Mouse (Mus musculus) liver, adult 2 months (tissue): ENCODE results near the gene Kdm2a. TPM values are rescaled to one million over a fixed set of nuclear protein-coding genes. Genes with fewer than 3 reads are reported as not detected.

Experiments used
- DNase-seq: peaks from one replicate; pipeline ENCODE4 v3.0.0-alpha.2; 2011; ENCODE audit warnings: low read depth, low spot score; ENCODE audit errors: extremely low read depth
- H3K27ac ChIP-seq: fragments of 200-500 bp; replicated peaks from 2 replicates; pipeline ENCODE4 v1.5.1; 2012; ENCODE audit warnings: low read depth, mild to moderate bottlenecking, control low read depth, inconsistent platforms, low read length; ENCODE audit not compliant: insufficient read depth
- H3K27me3 ChIP-seq: fragments of 200-500 bp; 2 replicates; pipeline ENCODE4 v1.6.1; 2012; ENCODE audit warnings: mild to moderate bottlenecking, moderate library complexity, low read length, inconsistent platforms; ENCODE audit not compliant: control insufficient read depth, insufficient read depth
- H3K36me3 ChIP-seq: fragments of 200-500 bp; 2 replicates; pipeline ENCODE4 v1.6.1; 2012; ENCODE audit warnings: low read length, inconsistent platforms; ENCODE audit not compliant: control insufficient read depth, insufficient read depth
- H3K4me1 ChIP-seq: fragments of 200-500 bp; 2 replicates; pipeline ENCODE4 v1.6.1; 2011; ENCODE audit warnings: low read length; ENCODE audit not compliant: control insufficient read depth, insufficient read depth
- H3K4me3 ChIP-seq: fragments of 200-500 bp; 2 replicates; pipeline ENCODE4 v1.5.1; 2011; ENCODE audit warnings: low read depth, mild to moderate bottlenecking, control low read depth, low read length, moderate library complexity; ENCODE audit not compliant: insufficient read depth
- H3K79me2 ChIP-seq: fragments of 200-500 bp; 2 replicates; pipeline ENCODE4 v1.6.1; 2012; ENCODE audit warnings: inconsistent platforms, mild to moderate bottlenecking, low read length, moderate library complexity; ENCODE audit not compliant: control insufficient read depth, insufficient read depth
- H3K9ac ChIP-seq: fragments of 200-500 bp; 2 replicates; pipeline ENCODE4 v1.6.1; 2012; ENCODE audit warnings: low read depth, mild to moderate bottlenecking, control low read depth, inconsistent platforms, low read length
- CTCF ChIP-seq: fragments of 200-500 bp; IDR thresholded peaks from 2 replicates; pipeline ENCODE4 v1.5.1; 2011; ENCODE audit warnings: low read depth, low read length, control low read depth
- POLR2A ChIP-seq: fragments of 200-500 bp; IDR thresholded peaks from 2 replicates; pipeline ENCODE4 v1.6.1; 2011; ENCODE audit warnings: low read length, control low read depth; ENCODE audit not compliant: insufficient read depth; ENCODE audit errors: extremely low read depth
- WGBS: fragments of 180-500 bp; shearing (Covaris S2); methylation state at CpG from one replicate; pipeline ENCODE4 v1.1.7; 2018; 5-methylcytosine and 5-hydroxymethylcytosine counted together
- polyA plus RNA-seq: library from polyadenylated mRNA; depleted of rRNA; stranded (reverse); fragments of >200 nt; gene quantifications from 2 replicates; pipeline ENCODE4 v1.2.3, GENCODE M21; 2012
- total RNA-seq: library from RNA; depleted of rRNA; stranded (reverse); fragments of >200 nt; gene quantifications from 2 replicates; pipeline ENCODE4 v1.2.3, GENCODE M21; 2014

Kdm2a gene
- total and polyA plus RNA-seq, 2 experiments, result 29.6 to 52.6 TPM

DNA sequence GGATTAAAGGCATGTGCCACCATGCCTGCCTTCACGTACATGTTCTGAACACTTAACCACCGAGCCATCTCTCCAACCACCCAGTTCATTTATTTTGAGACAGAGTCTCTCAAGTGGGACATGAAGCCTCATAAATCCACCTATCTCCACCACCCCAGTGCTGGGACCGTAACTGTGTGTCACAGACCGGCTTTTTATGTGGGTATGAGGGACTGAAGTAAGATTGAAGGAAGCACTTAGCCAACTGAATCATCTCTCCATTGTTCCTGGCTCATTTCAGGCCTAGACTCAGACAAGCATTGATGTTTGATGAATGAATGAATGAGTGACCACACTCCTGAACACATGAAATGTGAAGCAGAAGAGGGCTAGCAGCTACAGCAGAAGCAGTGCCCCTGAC is 88.8 kb downstream of the Kdm2a start:
- DNase-seq, result no peak
- H3K27ac ChIP-seq, result no peak overlapping the region
- H3K36me3 ChIP-seq, result no peaks in the 10 kb centered on the region
- H3K79me2 ChIP-seq, result peaks cover 16% of the 10 kb centered on the region
- H3K4me3 ChIP-seq, result no peak overlapping the region
- peaks cover 6% of the 10 kb centered on the region; the same call in 1 of the 2 replicates for H3K4me1 ChIP-seq
- 97% methylated on average over 4 of the region's 4 CpGs for WGBS
- TF ChIP-seq CTCF (no peak), POLR2A (no peak)
- no peaks in the 10 kb centered on the region for H3K27me3 ChIP-seq
- H3K9ac ChIP-seq, result no peak overlapping the region

DNA sequence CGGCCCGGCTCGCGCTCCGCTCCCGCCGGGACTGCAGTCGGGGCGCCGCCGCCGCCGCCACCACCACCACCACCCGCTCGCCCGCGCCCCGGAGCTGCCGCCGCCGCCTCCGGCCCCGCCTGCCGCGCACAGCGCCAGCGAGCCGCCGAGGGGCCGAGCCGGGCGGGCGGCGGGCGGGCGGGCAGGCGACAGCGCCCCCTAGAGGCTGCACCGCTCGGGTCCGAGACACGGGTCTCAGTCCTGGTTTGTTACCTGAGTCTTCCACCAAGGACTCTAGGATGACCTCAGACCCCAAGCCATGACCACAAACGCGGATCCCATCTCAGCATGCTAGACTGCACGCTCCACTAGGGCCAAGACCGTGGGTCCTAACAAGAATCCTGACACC is 91.9 kb downstream of the Kdm2a start, which contains the start of gene Grk2:
Gene Grk2 (minus strand): TSS at position 33 of the 388 bp plus-strand sequence.
- Histone ChIP-seq H3K36me3 (no peaks in the 10 kb centered on the region), H3K9ac (peak within 1 kb of the TSS; percentile 88), H3K4me3 (peak within 1 kb of the TSS; percentile 79), H3K27ac (peak within 1 kb of the TSS; percentile 54), H3K79me2 (peaks cover 45% of the 10 kb centered on the region), H3K27me3 (no peaks in the 10 kb centered on the region), H3K4me1 (peaks cover 16% of the 10 kb centered on the region)
- no peak for DNase-seq
- 9% methylated on average over 44 of the region's 46 CpGs for WGBS
- peak; percentile 75 for TF ChIP-seq CTCF
- no peak for TF ChIP-seq POLR2A

DNA sequence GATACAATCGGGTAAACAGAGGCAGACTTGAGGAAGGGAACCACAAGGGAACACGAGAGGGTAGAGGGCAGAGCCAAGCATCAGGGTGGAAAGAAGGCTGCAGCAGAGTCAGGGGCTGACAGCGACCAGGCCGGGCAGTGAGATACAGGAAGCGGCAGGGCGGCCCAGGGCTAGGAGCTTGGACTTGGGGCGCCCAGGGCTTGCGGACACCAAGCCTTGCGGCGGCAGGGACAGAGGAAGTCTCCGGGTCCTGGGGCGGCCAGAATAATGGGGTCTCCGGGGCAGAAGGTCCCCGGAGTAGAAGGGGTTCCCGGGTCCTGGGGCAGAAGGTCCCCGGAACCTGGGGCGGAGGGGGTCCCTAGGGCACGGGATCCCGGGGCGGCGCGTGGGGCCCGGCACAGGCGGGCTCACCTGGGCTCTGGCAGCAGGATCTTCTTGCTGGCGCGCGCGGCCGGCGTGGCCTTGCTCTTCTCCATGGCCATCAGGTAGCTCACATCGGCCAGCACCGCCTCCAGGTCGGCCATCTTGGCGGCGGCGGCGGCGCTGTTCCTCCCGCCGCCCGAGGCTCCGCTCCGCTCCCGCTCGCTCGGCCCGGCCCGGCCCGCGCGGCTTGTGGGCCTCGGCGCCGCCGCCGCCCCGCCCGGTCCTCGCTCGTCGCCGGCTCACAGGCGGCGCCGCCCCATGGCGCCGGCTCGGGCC is 92.4 kb downstream of the Kdm2a start:
- peaks cover 47% of the 10 kb centered on the region for H3K79me2 ChIP-seq
- peak overlapping the region; percentile 26 for H3K27ac ChIP-seq
- peak overlapping the region; percentile 79 for H3K4me3 ChIP-seq
- TF ChIP-seq POLR2A (no peak), CTCF (no peak)
- no peak for DNase-seq
- WGBS, result 2% methylated on average over 68 of the region's 68 CpGs
- no peaks in the 10 kb centered on the region for H3K36me3 ChIP-seq
- H3K4me1 ChIP-seq, result peaks cover 16% of the 10 kb centered on the region
- no peaks in the 10 kb centered on the region for H3K27me3 ChIP-seq
- peak overlapping the region; percentile 88 for H3K9ac ChIP-seq

DNA sequence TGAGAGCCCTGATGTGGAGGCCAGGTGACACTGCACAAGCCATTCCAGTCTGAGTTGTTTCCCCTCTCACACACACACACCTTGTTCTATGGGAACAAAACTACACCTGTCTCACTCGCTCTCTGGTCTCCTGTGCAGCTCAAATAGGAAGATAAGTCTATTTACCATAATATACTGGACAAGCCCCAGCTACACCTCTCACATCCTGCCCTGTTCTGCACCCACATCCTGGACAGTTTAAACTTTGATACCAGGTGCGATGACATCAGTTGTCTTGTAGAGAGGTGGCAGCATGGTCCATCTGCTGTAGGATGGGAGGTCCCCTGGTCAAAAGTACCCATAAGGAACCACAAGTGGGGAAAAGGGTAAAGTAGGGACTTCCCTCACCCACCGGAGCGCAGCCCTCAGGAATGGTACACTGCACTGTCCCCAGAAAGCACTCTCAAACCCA is 93.2 kb downstream of the Kdm2a start:
- DNase-seq, result no peak
- Histone ChIP-seq H3K79me2 (peaks cover 53% of the 10 kb centered on the region), H3K9ac (peak overlapping the region; percentile 33), H3K4me1 (peaks cover 16% of the 10 kb centered on the region), H3K27me3 (no peaks in the 10 kb centered on the region), H3K36me3 (no peaks in the 10 kb centered on the region), H3K27ac (peak overlapping the region; percentile 54), H3K4me3 (peak overlapping the region; percentile 79)
- 40% methylated on average over 4 of the region's 4 CpGs for WGBS
- TF ChIP-seq CTCF, result no peak
- no peak for TF ChIP-seq POLR2A

DNA sequence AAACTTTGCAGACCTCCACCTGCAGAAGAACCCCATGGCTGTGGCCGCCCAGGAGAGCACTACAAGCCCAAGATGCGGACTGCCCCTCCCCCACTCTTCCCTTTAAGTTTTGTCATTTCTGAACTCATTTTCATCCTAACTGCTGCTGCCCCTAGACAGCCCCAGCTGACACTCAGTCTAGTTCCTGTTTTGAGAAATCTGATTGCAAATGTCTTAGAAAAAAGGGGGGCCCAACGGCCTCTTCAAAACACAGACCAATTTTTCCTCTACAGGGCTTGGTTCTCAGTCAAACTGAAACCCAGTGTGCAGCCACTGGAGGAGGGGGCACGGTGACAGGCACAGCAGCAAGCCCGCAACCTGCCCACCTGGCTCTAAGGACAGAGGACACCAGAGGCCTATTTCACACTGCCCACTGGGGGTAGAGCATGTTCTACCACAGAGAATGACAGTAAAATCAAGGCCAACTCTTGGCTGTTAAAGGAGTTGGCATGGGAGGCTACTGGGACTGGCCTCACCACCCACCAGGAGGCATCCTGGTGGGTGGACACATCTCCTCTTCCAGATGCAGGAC is 93.7 kb downstream of the Kdm2a start:
- Histone ChIP-seq H3K36me3 (no peaks in the 10 kb centered on the region), H3K27ac (peak overlapping the region; percentile 54), H3K4me3 (peak overlapping the region; percentile 39; the same call in 1 of the 2 replicates), H3K79me2 (peaks cover 53% of the 10 kb centered on the region), H3K27me3 (no peaks in the 10 kb centered on the region), H3K4me1 (peaks cover 16% of the 10 kb centered on the region), H3K9ac (peak overlapping the region; percentile 33)
- 74% methylated on average over 5 of the region's 5 CpGs for WGBS
- no peak for TF ChIP-seq POLR2A
- TF ChIP-seq CTCF, result no peak
- DNase-seq, result no peak

DNA sequence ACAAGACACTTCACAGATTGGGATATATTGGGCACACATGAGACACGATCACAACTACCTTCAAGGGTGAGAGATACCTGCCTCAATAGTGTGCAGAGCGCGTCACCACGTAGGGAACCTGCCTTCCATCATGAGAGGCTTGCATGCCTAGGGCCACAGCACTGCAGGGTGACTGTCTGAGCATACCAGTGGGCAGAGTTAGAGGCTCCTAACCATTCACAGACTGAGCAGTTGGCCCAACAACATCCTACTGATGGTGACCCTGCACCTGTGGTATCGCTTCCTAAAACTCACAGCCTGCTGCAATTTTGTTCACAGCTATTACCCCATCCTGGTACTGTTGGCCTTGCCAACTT is 94.5 kb downstream of the Kdm2a start:
- TF ChIP-seq POLR2A (no peak), CTCF (no peak)
- WGBS, result 85% methylated on average over 5 of the region's 5 CpGs
- DNase-seq, result no peak
- Histone ChIP-seq H3K27ac (peak overlapping the region; percentile 9; the same call in 1 of the 2 replicates), H3K36me3 (no peaks in the 10 kb centered on the region), H3K9ac (peak overlapping the region; percentile 22; the same call in 1 of the 2 replicates), H3K4me1 (peaks cover 17% of the 10 kb centered on the region), H3K27me3 (no peaks in the 10 kb centered on the region), H3K79me2 (peaks cover 60% of the 10 kb centered on the region), H3K4me3 (no peak overlapping the region)
